ENCODE assay signal across 19 mouse cellular contexts in the genomic region with DNA sequence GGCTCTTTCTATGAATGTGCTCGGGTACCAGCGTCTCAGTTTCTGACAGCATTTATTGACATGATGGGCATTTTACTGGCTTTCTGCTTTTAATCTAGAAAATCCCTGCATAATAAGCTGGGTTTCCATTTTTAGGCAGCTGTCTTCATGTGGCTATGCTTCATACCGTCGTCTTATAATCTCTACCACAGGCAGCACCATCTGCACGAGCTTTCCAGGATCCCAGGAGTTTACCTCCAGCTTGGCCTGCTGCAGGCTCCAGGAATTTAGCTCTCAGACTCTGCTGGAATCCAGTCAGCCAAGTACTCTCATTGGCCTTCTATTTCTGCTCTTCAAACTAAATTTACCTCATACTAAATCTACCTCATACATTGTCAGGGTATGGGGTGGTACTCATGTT.
DNase-seq lines count a peak whose midpoint lies in the region; ATAC-seq and TF ChIP-seq lines count a peak whose summit lies in the region.
"Had no signal": no experiment of that assay in that cellular context is flagged by ENCODE, and none has a peak within 500 bp of the region (broad histone marks: within the 10 kb centered on the region; RNA-seq: fewer than 3 reads in every experiment).

No protein-coding gene starts in this region.

- no peaks in the 10 kb centered on the region for H3K27me3 ChIP-seq in heart, embryonic 15.5 days
- no peaks in the 10 kb centered on the region for H3K27me3 ChIP-seq in midbrain, embryonic 14.5 days (ENCODE audit: control insufficient read depth, insufficient read depth, low read length)
- no peaks in the 10 kb centered on the region for H3K27me3 ChIP-seq in midbrain, postnatal 0 days (ENCODE audit: insufficient read depth, low read length)
- no peaks in the 10 kb centered on the region for H3K27me3 ChIP-seq in forebrain, embryonic 11.5 days (ENCODE audit: control insufficient read depth, insufficient read depth, low read length)
- H3K27me3 ChIP-seq: forebrain, embryonic 12.5 days had no signal

- no peak for DNase-seq in frontal cortex, postnatal 25 days (ENCODE audit: low spot score in 2 of 2)
- no peak for DNase-seq in heart, postnatal 4 days
- peak; percentile 19 for DNase-seq in midbrain, embryonic 14.5 days
- DNase-seq in midbrain, postnatal 0 days (ENCODE audit: low spot score) = no peak
- DNase-seq in forebrain, embryonic 11.5 days (ENCODE audit: low spot score) = no peak
- DNase-seq: adrenal gland, adult 2 months; adrenal gland, postnatal 10 days; adrenal gland, postnatal 25 days; cerebellum, adult 11-12 months; cerebellum, adult 2 months; cerebellum, adult 9-10 months; cerebellum, postnatal 10 days; cerebellum, postnatal 25 days had no signal

- H3K4me2 ChIP-seq in heart, embryonic 15.5 days = no peak overlapping the region
- no peak overlapping the region for H3K4me2 ChIP-seq in midbrain, embryonic 14.5 days (ENCODE audit: low read length)
- H3K4me2 ChIP-seq in midbrain, postnatal 0 days (ENCODE audit: low read depth, low read length, poor library complexity, severe bottlenecking) = no peak overlapping the region
- H3K4me2 ChIP-seq in forebrain, embryonic 11.5 days (ENCODE audit: low read depth, low read length, severe bottlenecking) = no peak overlapping the region
- H3K4me2 ChIP-seq: embryonic facial prominence, embryonic 13.5 days; forebrain, embryonic 12.5 days had no signal

- H3K4me1 ChIP-seq in heart, embryonic 15.5 days (replicated peaks) = peaks cover 9% of the 10 kb centered on the region; the same call in 1 of the 2 replicates
- H3K4me1 ChIP-seq in midbrain, embryonic 14.5 days (ENCODE audit: control insufficient read depth, insufficient read depth, low read length) = no peaks in the 10 kb centered on the region
- H3K4me1 ChIP-seq in midbrain, postnatal 0 days (ENCODE audit: insufficient read depth, low read length) = no peaks in the 10 kb centered on the region
- no peaks in the 10 kb centered on the region for H3K4me1 ChIP-seq in forebrain, embryonic 11.5 days (replicated peaks; ENCODE audit: control insufficient read depth, insufficient read depth, low read length)
- H3K4me1 ChIP-seq: forebrain, embryonic 12.5 days had no signal

- WGBS in heart, embryonic 15.5 days = 47% methylated on average over 5 of the region's 5 CpGs
- 49% methylated on average over 5 of the region's 5 CpGs for WGBS in midbrain, embryonic 14.5 days
- WGBS in midbrain, postnatal 0 days = 41% methylated on average over 5 of the region's 5 CpGs
- 71% methylated on average over 5 of the region's 5 CpGs for WGBS in forebrain, embryonic 11.5 days

- no peaks in the 10 kb centered on the region for H3K36me3 ChIP-seq in heart, embryonic 15.5 days
- H3K36me3 ChIP-seq in midbrain, embryonic 14.5 days (ENCODE audit: control insufficient read depth, insufficient read depth, low read length) = no peaks in the 10 kb centered on the region
- H3K36me3 ChIP-seq in midbrain, postnatal 0 days (ENCODE audit: insufficient read depth, low read length) = no peaks in the 10 kb centered on the region
- no peaks in the 10 kb centered on the region for H3K36me3 ChIP-seq in forebrain, embryonic 11.5 days (ENCODE audit: control insufficient read depth, insufficient read depth, low read length)
- H3K36me3 ChIP-seq: embryonic facial prominence, embryonic 13.5 days; forebrain, embryonic 12.5 days had no signal

- H3K9ac ChIP-seq in heart, embryonic 15.5 days = no peak overlapping the region
- no peak overlapping the region for H3K9ac ChIP-seq in midbrain, embryonic 14.5 days (replicated peaks; ENCODE audit: low read length)
- no peak overlapping the region for H3K9ac ChIP-seq in midbrain, postnatal 0 days (replicated peaks; ENCODE audit: low read length, poor library complexity, severe bottlenecking)
- H3K9ac ChIP-seq in forebrain, embryonic 11.5 days (ENCODE audit: low read length) = no peak overlapping the region
- H3K9ac ChIP-seq: embryonic facial prominence, embryonic 13.5 days; forebrain, embryonic 12.5 days had no signal

- no peak for TF ChIP-seq CTCF in midbrain, postnatal 0 days (IDR thresholded peaks at IDR 0.05)

- H3K4me3 ChIP-seq in heart, embryonic 15.5 days = no peak overlapping the region
- no peak overlapping the region for H3K4me3 ChIP-seq in midbrain, embryonic 14.5 days (replicated peaks; ENCODE audit: low read depth, low read length)
- H3K4me3 ChIP-seq in midbrain, postnatal 0 days (ENCODE audit: low read depth, low read length) = no peak overlapping the region
- no peak overlapping the region for H3K4me3 ChIP-seq in forebrain, embryonic 11.5 days (ENCODE audit: low read depth, low read length)
- H3K4me3 ChIP-seq: embryonic facial prominence, embryonic 13.5 days; forebrain, embryonic 12.5 days had no signal

- peak; percentile 89 for ATAC-seq in frontal cortex, adult (ENCODE audit: low TSS enrichment)
- no peak for ATAC-seq in heart, embryonic 15.5 days (replicated peaks; ENCODE audit: insufficient number of reproducible peaks, insufficient read depth, low FRiP score, low read depth)
- ATAC-seq in midbrain, embryonic 14.5 days (ENCODE audit: low FRiP score, low TSS enrichment) = no peak
- ATAC-seq in midbrain, postnatal 0 days (ENCODE audit: low FRiP score) = no peak
- no peak for ATAC-seq in forebrain, embryonic 11.5 days (replicated peaks; ENCODE audit: low FRiP score)
- ATAC-seq: forebrain, embryonic 14.5 days; forebrain, embryonic 16.5 days had no signal

- H3K9me3 ChIP-seq in heart, embryonic 15.5 days (replicated peaks) = no peaks in the 10 kb centered on the region
- no peaks in the 10 kb centered on the region for H3K9me3 ChIP-seq in midbrain, embryonic 14.5 days (ENCODE audit: control insufficient read depth, low read length)
- H3K9me3 ChIP-seq in midbrain, postnatal 0 days (ENCODE audit: low read length) = no peaks in the 10 kb centered on the region
- H3K9me3 ChIP-seq in forebrain, embryonic 11.5 days (ENCODE audit: control insufficient read depth, low read length) = no peaks in the 10 kb centered on the region
- H3K9me3 ChIP-seq: embryonic facial prominence, embryonic 13.5 days; forebrain, embryonic 12.5 days had no signal

- peak overlapping the region; percentile 35 for H3K27ac ChIP-seq in heart, embryonic 15.5 days
- H3K27ac ChIP-seq in midbrain, embryonic 14.5 days (replicated peaks; ENCODE audit: low read depth, low read length) = no peak overlapping the region
- H3K27ac ChIP-seq in midbrain, postnatal 0 days (ENCODE audit: low read depth, low read length) = no peak overlapping the region
- H3K27ac ChIP-seq in forebrain, embryonic 11.5 days (ENCODE audit: low read depth, low read length) = no peak overlapping the region
- H3K27ac ChIP-seq: embryonic facial prominence, embryonic 13.5 days; forebrain, embryonic 12.5 days had no signal
